Mouse (Mus musculus): ENCODE results near the gene Csn3. TPM values are rescaled to one million over a fixed set of nuclear protein-coding genes. Genes with fewer than 3 reads are reported as not detected.

Csn3 gene
- not detected for total RNA-seq (2021)

- intact Hi-C loops (cut with DNase I) = no loop called here
- DNase-seq (ENCODE audit: low spot score) = no peak
Observed at GRCm38 (mm10) chr5:87925372-87925771, at the start of gene Csn3. TSS of gene Csn3 (plus strand) at chr5:87925579.

- intact Hi-C loops (cut with DNase I) = no loop called here
- DNase-seq (ENCODE audit: low spot score) = no peak
Observed at GRCm38 (mm10) chr5:87884729-87885128, 40.6 kb upstream of the Csn3 start, which contains the start of gene Odam. TSS of gene Odam (plus strand) at chr5:87885029.

- intact Hi-C loops (cut with DNase I) = no loop called here
- no peak for DNase-seq (ENCODE audit: low spot score)
Observed at GRCm38 (mm10) chr5:87931603-87932002, 6.2 kb downstream of the Csn3 start.

- intact Hi-C loops (cut with DNase I) = no loop called here
- DNase-seq (ENCODE audit: low spot score) = no peak
Observed at GRCm38 (mm10) chr5:87940752-87941151, 15.4 kb downstream of the Csn3 start.

- intact Hi-C loops (cut with DNase I) = no loop called here
- DNase-seq (ENCODE audit: low spot score) = no peak
Observed at GRCm38 (mm10) chr5:87942515-87942914, 17.1 kb downstream of the Csn3 start.

GRCm38 (mm10) chr5:87951836-87952235 is 26.5 kb downstream of the Csn3 start:
- intact Hi-C loops (cut with DNase I) = no loop called here

GRCm38 (mm10) chr5:87969201-87969600 is 43.8 kb downstream of the Csn3 start, which contains the start of the genes 2310003L06Rik and Gm28434:
TSS of gene 2310003L06Rik (plus strand) at chr5:87969459.
TSS of gene Gm28434 (plus strand) at chr5:87969517.
- DNase-seq (ENCODE audit: low spot score) = no peak
- intact Hi-C loops (cut with DNase I) = no loop called here

More at GRCm38 (mm10) chr5:87951836-87952235, 26.5 kb downstream of the Csn3 start:
- DNase-seq (ENCODE audit: low spot score) = no peak

GRCm38 (mm10) chr5:87979139-87979538 is 53.8 kb downstream of the Csn3 start, which contains the start of gene Cabs1:
TSS of gene Cabs1 (plus strand) at chr5:87979439.
- intact Hi-C loops (cut with DNase I) = no loop called here
- DNase-seq (ENCODE audit: low spot score) = no peak

Other genes with a start within 250 kb of the Csn3 start
- not detected for gene Csn2, start 225.9 kb upstream of the Csn3 start, total RNA-seq (2021)
- gene Csn1s2a, start 151.0 kb upstream of the Csn3 start, total RNA-seq (2021) = not detected
- not detected for gene Csn1s2b, start 117.5 kb upstream of the Csn3 start, total RNA-seq (2021)
- gene Prr27, start 99.9 kb upstream of the Csn3 start, total RNA-seq (2021) = not detected
- gene Odam, start 40.5 kb upstream of the Csn3 start, total RNA-seq (2021) = not detected
- not detected for gene 2310003L06Rik, start 43.9 kb downstream of the Csn3 start, total RNA-seq (2021)
- gene Gm28434, start 43.9 kb downstream of the Csn3 start, total RNA-seq (2021) = not detected
- gene Cabs1, start 53.9 kb downstream of the Csn3 start, total RNA-seq (2021) = not detected
- gene Smr3a, start 77.0 kb downstream of the Csn3 start, total RNA-seq (2021) = not detected
- gene Smr2, start 161.0 kb downstream of the Csn3 start, total RNA-seq (2021) = not detected
- gene Gm11116, start 186.0 kb downstream of the Csn3 start, total RNA-seq (2021) = not detected
- not detected for gene Gm11115, start 228.5 kb downstream of the Csn3 start, total RNA-seq (2021)

Data from heart, postnatal 25 days (tissue).